Comparison of ENCODE assay signal across 18 mouse cellular contexts in the genomic region with DNA sequence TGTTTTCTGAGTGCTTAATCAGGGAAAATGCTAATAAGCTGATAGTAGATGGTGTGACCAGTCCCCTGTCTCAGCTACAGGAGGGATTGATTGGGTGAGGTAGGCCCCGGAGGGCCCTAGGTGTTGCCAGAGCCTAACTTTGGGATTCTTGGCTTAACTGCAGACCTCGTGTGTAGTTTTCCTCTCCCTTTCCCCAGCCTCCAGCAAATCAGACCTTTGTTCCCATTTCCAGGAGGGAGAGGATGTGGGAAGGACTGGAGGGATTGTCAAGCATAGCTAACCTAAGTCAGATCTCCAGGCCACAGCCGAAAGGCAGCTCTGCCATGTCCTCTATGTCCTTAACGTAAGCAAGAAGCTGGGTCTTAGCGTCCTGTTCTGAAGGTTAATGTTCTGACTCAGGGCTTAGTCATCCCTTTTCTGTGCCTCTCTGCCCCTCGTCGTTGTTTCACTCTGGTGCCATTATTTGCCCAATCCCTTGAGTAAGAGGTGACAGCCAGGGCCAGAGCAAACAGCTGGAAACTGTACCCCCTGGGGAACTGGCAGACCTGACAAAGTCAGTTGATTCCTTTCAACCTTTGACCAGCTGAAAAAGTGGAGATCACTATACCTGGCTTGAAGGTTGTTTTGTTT.
A peak's percentile ranks its signal among the peaks of the same experiment; 100 is the strongest.
DNase-seq lines count a peak whose midpoint lies in the region; ATAC-seq and TF ChIP-seq lines count a peak whose summit lies in the region.
"Had no signal": no experiment of that assay in that cellular context is flagged by ENCODE, and none has a peak within 500 bp of the region (broad histone marks: within the 10 kb centered on the region; RNA-seq: fewer than 3 reads in every experiment).

No protein-coding gene starts in this region.

- no peaks in the 10 kb centered on the region for H3K79me2 ChIP-seq in C2C12 (ENCODE audit: control insufficient read depth, insufficient read depth)

- no peak overlapping the region for H3K9ac ChIP-seq in kidney, embryonic 16.5 days (replicated peaks; ENCODE audit: low read length)
- H3K9ac ChIP-seq in heart, embryonic 11.5 days (ENCODE audit: low read depth, low read length): no peak overlapping the region
- H3K9ac ChIP-seq: embryonic facial prominence, embryonic 12.5 days; hindbrain, embryonic 13.5 days; liver, embryonic 15.5 days had no signal

- ATAC-seq in kidney, embryonic 16.5 days (ENCODE audit: low FRiP score, low TSS enrichment): no peak
- ATAC-seq in heart, embryonic 11.5 days (replicated peaks; ENCODE audit: insufficient number of reproducible peaks, low FRiP score, low TSS enrichment): no peak

- no peak overlapping the region for H3K4me2 ChIP-seq in kidney, embryonic 16.5 days (replicated peaks; ENCODE audit: low read depth, low read length)
- H3K4me2 ChIP-seq in heart, embryonic 11.5 days: no peak overlapping the region
- H3K4me2 ChIP-seq: embryonic facial prominence, embryonic 12.5 days; hindbrain, embryonic 13.5 days; liver, embryonic 15.5 days had no signal

- H3K27me3 ChIP-seq in kidney, adult 2 months (replicated peaks; ENCODE audit: control insufficient read depth, insufficient read depth, low read length): no peaks in the 10 kb centered on the region
- no peaks in the 10 kb centered on the region for H3K27me3 ChIP-seq in kidney, embryonic 16.5 days (ENCODE audit: insufficient read depth, low read length)
- H3K27me3 ChIP-seq in C2C12 (ENCODE audit: control insufficient read depth, insufficient read depth, insufficient read length): no peaks in the 10 kb centered on the region
- no peaks in the 10 kb centered on the region for H3K27me3 ChIP-seq in hindbrain, embryonic 10.5 days (ENCODE audit: insufficient read depth, poor library complexity, severe bottlenecking)
- no peaks in the 10 kb centered on the region for H3K27me3 ChIP-seq in heart, embryonic 11.5 days (ENCODE audit: control insufficient read depth, insufficient read depth, low read length)
- H3K27me3 ChIP-seq: embryonic facial prominence, embryonic 12.5 days; hindbrain, embryonic 13.5 days; liver, embryonic 15.5 days had no signal

- peak overlapping the region; percentile 25; the same call in 1 of the 2 replicates for H3K27ac ChIP-seq in kidney, adult 2 months (ENCODE audit: insufficient read depth, low read depth, low read length)
- no peak overlapping the region for H3K27ac ChIP-seq in kidney, embryonic 16.5 days (ENCODE audit: low read length)
- no peak overlapping the region for H3K27ac ChIP-seq in layer of hippocampus, adult 2 months
- no peak overlapping the region for H3K27ac ChIP-seq in hindbrain, embryonic 10.5 days
- no peak overlapping the region for H3K27ac ChIP-seq in heart, embryonic 11.5 days (ENCODE audit: low read depth, low read length)
- H3K27ac ChIP-seq: embryonic facial prominence, embryonic 12.5 days; hindbrain, embryonic 13.5 days; limb, embryonic 10.5 days; liver, embryonic 15.5 days; midbrain, embryonic 10.5 days had no signal

- no peaks in the 10 kb centered on the region for H3K79me3 ChIP-seq in C2C12 (ENCODE audit: low read depth)

- peak; percentile 80 for DNase-seq in kidney, adult 2 months
- DNase-seq in adrenal gland, postnatal 10 days: peak; percentile 60
- peak; percentile 54 to 66 for DNase-seq in kidney, postnatal 36 days
- no peak for DNase-seq in layer of hippocampus, adult 2 months (ENCODE audit: low spot score in 2 of 2)
- no peak for DNase-seq in hindbrain, embryonic 10.5 days (ENCODE audit: low spot score)
- DNase-seq: cerebellum, adult 2 months; gastrocnemius, postnatal 36 days; lung, postnatal 36 days; right cerebral cortex, postnatal 14 days had no signal

- peaks cover 5% of the 10 kb centered on the region; the same call in 1 of the 2 replicates for H3K4me1 ChIP-seq in kidney, adult 2 months (ENCODE audit: control insufficient read depth, insufficient read depth, low read length)
- no peaks in the 10 kb centered on the region for H3K4me1 ChIP-seq in kidney, embryonic 16.5 days (ENCODE audit: insufficient read depth, low read length)
- H3K4me1 ChIP-seq in hindbrain, embryonic 10.5 days (replicated peaks): no peaks in the 10 kb centered on the region
- no peaks in the 10 kb centered on the region for H3K4me1 ChIP-seq in heart, embryonic 11.5 days (ENCODE audit: control insufficient read depth, insufficient read depth, low read length)
- H3K4me1 ChIP-seq: embryonic facial prominence, embryonic 12.5 days; hindbrain, embryonic 13.5 days; limb, embryonic 10.5 days; liver, embryonic 15.5 days had no signal

- no peak overlapping the region for H3K4me3 ChIP-seq in kidney, adult 2 months (ENCODE audit: insufficient read depth, low read depth, low read length)
- H3K4me3 ChIP-seq in kidney, embryonic 16.5 days (ENCODE audit: low read length): no peak overlapping the region
- H3K4me3 ChIP-seq in C2C12 (ENCODE audit: insufficient read depth, poor library complexity, severe bottlenecking): no peak overlapping the region
- H3K4me3 ChIP-seq in layer of hippocampus, adult 2 months: no peak overlapping the region
- H3K4me3 ChIP-seq in hindbrain, embryonic 10.5 days: no peak overlapping the region
- H3K4me3 ChIP-seq in heart, embryonic 11.5 days (ENCODE audit: low read depth, low read length): no peak overlapping the region
- H3K4me3 ChIP-seq: embryonic facial prominence, embryonic 12.5 days; hindbrain, embryonic 13.5 days; limb, embryonic 10.5 days; liver, embryonic 15.5 days; midbrain, embryonic 10.5 days had no signal

- H3K9me3 ChIP-seq in kidney, embryonic 16.5 days (ENCODE audit: low read length): no peaks in the 10 kb centered on the region; the same call in 1 of the 2 replicates
- H3K9me3 ChIP-seq in hindbrain, embryonic 10.5 days: no peaks in the 10 kb centered on the region
- H3K9me3 ChIP-seq in heart, embryonic 11.5 days (replicated peaks; ENCODE audit: control insufficient read depth, low read length): no peaks in the 10 kb centered on the region
- H3K9me3 ChIP-seq: embryonic facial prominence, embryonic 12.5 days; hindbrain, embryonic 13.5 days; limb, embryonic 10.5 days; liver, embryonic 15.5 days; midbrain, embryonic 10.5 days had no signal

- H3ac ChIP-seq in C2C12 (ENCODE audit: control insufficient read depth, insufficient read length, low read depth): peak overlapping the region; percentile 23

- 50% methylated on average over 7 of the region's 7 CpGs for WGBS in kidney, adult 2 months
- WGBS in kidney, embryonic 16.5 days: 41% methylated on average over 7 of the region's 7 CpGs
- WGBS in hindbrain, embryonic 10.5 days: 48% methylated on average over 7 of the region's 7 CpGs
- 47% methylated on average over 7 of the region's 7 CpGs for WGBS in heart, embryonic 11.5 days (ENCODE audit: insufficient replicate concordance)

- H3K36me3 ChIP-seq in kidney, adult 2 months (ENCODE audit: control insufficient read depth, insufficient read depth, low read length): no peaks in the 10 kb centered on the region
- no peaks in the 10 kb centered on the region for H3K36me3 ChIP-seq in kidney, embryonic 16.5 days (ENCODE audit: insufficient read depth, low read length)
- no peaks in the 10 kb centered on the region for H3K36me3 ChIP-seq in C2C12 (ENCODE audit: control insufficient read depth, insufficient read depth)
- H3K36me3 ChIP-seq in hindbrain, embryonic 10.5 days: no peaks in the 10 kb centered on the region
- no peaks in the 10 kb centered on the region for H3K36me3 ChIP-seq in heart, embryonic 11.5 days (ENCODE audit: control insufficient read depth, insufficient read depth, low read length)
- H3K36me3 ChIP-seq: embryonic facial prominence, embryonic 12.5 days; G1E; hindbrain, embryonic 13.5 days; limb, embryonic 10.5 days; liver, embryonic 15.5 days; midbrain, embryonic 10.5 days had no signal

- no peak for TF ChIP-seq POLR2A in kidney, adult 2 months (IDR thresholded peaks at IDR 0.05; ENCODE audit: low read depth, low read length)

- TF ChIP-seq CTCF in kidney, adult 2 months (conservative IDR thresholded peaks at IDR 0.05; ENCODE audit: insufficient read depth, insufficient read length, low read depth, low read length): no peak
- TF ChIP-seq CTCF in C2C12 (IDR thresholded peaks at IDR 0.05; ENCODE audit: control insufficient read depth, insufficient read depth, insufficient read length): no peak
- no peak for TF ChIP-seq CTCF in layer of hippocampus, adult 2 months (conservative IDR thresholded peaks at IDR 0.05)

TF ChIP-seq in C2C12, 6 proteins besides CTCF, POLR2A, EP300 and RAD21:
- peak; percentile 8 for TF ChIP-seq MYOD1 (IDR thresholded peaks at IDR 0.05; ENCODE audit: control insufficient read depth, insufficient read length, low read depth)
- no peak for TF ChIP-seq USF1 (IDR thresholded peaks at IDR 0.05; ENCODE audit: low read depth)
- TF ChIP-seq MYOG (IDR thresholded peaks at IDR 0.05; ENCODE audit: control insufficient read depth, extremely low read depth, insufficient read length): no peak
- TF ChIP-seq MAX (IDR thresholded peaks at IDR 0.05): peak; percentile 47
- peak; percentile 67 for TF ChIP-seq FOSL1 (IDR thresholded peaks at IDR 0.05; ENCODE audit: insufficient read depth, low read length, poor library complexity, severe bottlenecking)
- peak; percentile 48 for TF ChIP-seq CEBPB (IDR thresholded peaks at IDR 0.05; ENCODE audit: low read depth)

Comparison
In these comparisons a context has a peak if more than half of its experiments do, and no peak if none do; other contexts are left out.
1. DNase-seq: peak in kidney, adult 2 months (single experiment), adrenal gland, postnatal 10 days (single experiment) and kidney, postnatal 36 days (2 of 2); none in layer of hippocampus, adult 2 months (0 of 2) and hindbrain, embryonic 10.5 days (single experiment).